17 mouse cellular contexts compared by ENCODE assay signal in genomic region chr9:88342241-88342640, GRCm38 (mm10).
"Had no signal": no experiment of that assay in that cellular context is flagged by ENCODE, and none has a peak within 500 bp of the region (broad histone marks: within the 10 kb centered on the region; RNA-seq: fewer than 3 reads in every experiment).

No protein-coding gene starts in this region.

- H3K36me3 ChIP-seq: midbrain, embryonic 13.5 days; midbrain, embryonic 15.5 days; neural tube, embryonic 12.5 days had no signal

- DNase-seq: lung, adult 18-20 months; lung, postnatal 14 days; lung, postnatal 36 days; retina, postnatal 1 day; right cerebral cortex, postnatal 25 days; right cerebral cortex, postnatal 4 days; spleen, adult 18-20 months; thymus, adult 18-20 months; thymus, postnatal 14 days; thymus, postnatal 36 days had no signal

- H3K4me3 ChIP-seq: megakaryocyte, embryonic 14.5 days; midbrain, embryonic 13.5 days; midbrain, embryonic 15.5 days; neural tube, embryonic 12.5 days had no signal

- H3K4me1 ChIP-seq: midbrain, embryonic 13.5 days; midbrain, embryonic 15.5 days; neural tube, embryonic 12.5 days had no signal

- H3K9ac ChIP-seq: lung, embryonic 14.5 days; midbrain, embryonic 13.5 days; midbrain, embryonic 15.5 days; neural tube, embryonic 12.5 days had no signal

- H3K27ac ChIP-seq: macrophage; midbrain, embryonic 13.5 days; midbrain, embryonic 15.5 days; neural tube, embryonic 12.5 days had no signal

- H3K9me3 ChIP-seq: midbrain, embryonic 13.5 days; midbrain, embryonic 15.5 days; neural tube, embryonic 12.5 days had no signal

- H3K4me2 ChIP-seq: lung, embryonic 14.5 days; midbrain, embryonic 11.5 days; midbrain, embryonic 13.5 days; midbrain, embryonic 15.5 days; neural tube, embryonic 12.5 days had no signal

- ATAC-seq: midbrain, embryonic 13.5 days; midbrain, embryonic 15.5 days had no signal

- H3K27me3 ChIP-seq: megakaryocyte, embryonic 14.5 days; midbrain, embryonic 13.5 days; midbrain, embryonic 15.5 days; neural tube, embryonic 12.5 days had no signal
